ENCODE assay signal across 21 mouse cellular contexts in genomic region chr8:6789096-6789495, GRCm38 (mm10).
DNase-seq lines count a peak whose midpoint lies in the region; ATAC-seq and TF ChIP-seq lines count a peak whose summit lies in the region.
"Had no signal": no experiment of that assay in that cellular context is flagged by ENCODE, and none has a peak within 500 bp of the region (broad histone marks: within the 10 kb centered on the region; RNA-seq: fewer than 3 reads in every experiment).

No protein-coding gene starts in this region.

- TF ChIP-seq EP300 in lung, postnatal 0 days (IDR thresholded peaks at IDR 0.05) = no peak

- no peaks in the 10 kb centered on the region for H3K4me1 ChIP-seq in forebrain, postnatal 0 days (ENCODE audit: insufficient read depth)
- no peaks in the 10 kb centered on the region for H3K4me1 ChIP-seq in forebrain, embryonic 10.5 days
- H3K4me1 ChIP-seq in lung, postnatal 0 days (ENCODE audit: insufficient read depth, low read depth, low read length) = no peaks in the 10 kb centered on the region
- H3K4me1 ChIP-seq: heart, embryonic 13.5 days; limb, embryonic 15.5 days; liver, embryonic 15.5 days; neural tube, embryonic 13.5 days had no signal

- in situ Hi-C loops in Patski (cut with MboI; ENCODE audit: low pct_unique_long_range_greater_than_20kb) = loop anchor here (10.0 kb wide), 1 partner anchor 1866 kb away; no protein-coding TSS in a partner anchor

- no peak for DNase-seq in forebrain, postnatal 0 days
- DNase-seq in forebrain, embryonic 10.5 days (ENCODE audit: extremely low spot score, low spot score) = no peak
- DNase-seq in lung, postnatal 0 days (ENCODE audit: low spot score) = peak; percentile 39
- DNase-seq in lung, adult 18-20 months = no peak
- DNase-seq in Patski (ENCODE audit: low read depth, low spot score) = no peak
- peak; percentile 14 for DNase-seq in embryo, embryonic 10.5 days (ENCODE audit: low spot score)
- DNase-seq in gastrocnemius, postnatal 14 days = no peak
- DNase-seq: cerebellum, adult 8-10 months; heart, adult 11 months; heart, postnatal 36 days; kidney, adult 11 months; kidney, postnatal 10 days; lung, postnatal 4 days; right cerebral cortex, postnatal 14 days; thymus, adult 2 months had no signal

- POLR2A ChIA-PET in Patski (lab: Charles Lee) = no interaction called here

- CTCF ChIA-PET in Patski (lab: Charles Lee) = no interaction called here

- H3K9me3 ChIP-seq in forebrain, postnatal 0 days (ENCODE audit: low read length) = no peaks in the 10 kb centered on the region
- H3K9me3 ChIP-seq in forebrain, embryonic 10.5 days = no peaks in the 10 kb centered on the region
- no peaks in the 10 kb centered on the region for H3K9me3 ChIP-seq in lung, postnatal 0 days (ENCODE audit: low read length)
- H3K9me3 ChIP-seq: heart, embryonic 13.5 days; limb, embryonic 15.5 days; liver, embryonic 15.5 days; neural tube, embryonic 13.5 days had no signal

- no peak overlapping the region for H3K4me2 ChIP-seq in forebrain, postnatal 0 days (ENCODE audit: low read depth)
- H3K4me2 ChIP-seq in lung, postnatal 0 days (replicated peaks; ENCODE audit: low read depth, low read length) = no peak overlapping the region
- H3K4me2 ChIP-seq: heart, embryonic 13.5 days; hindbrain, embryonic 14.5 days; limb, embryonic 15.5 days; liver, embryonic 15.5 days; neural tube, embryonic 13.5 days had no signal

- H3K4me3 ChIP-seq in forebrain, postnatal 0 days (ENCODE audit: low read depth, low read length) = no peak overlapping the region
- H3K4me3 ChIP-seq in forebrain, embryonic 10.5 days = no peak overlapping the region
- no peak overlapping the region for H3K4me3 ChIP-seq in lung, postnatal 0 days (ENCODE audit: low read depth, low read length)
- H3K4me3 ChIP-seq: heart, embryonic 13.5 days; limb, embryonic 15.5 days; liver, embryonic 15.5 days; neural tube, embryonic 13.5 days had no signal

- peak; percentile 47 for TF ChIP-seq CTCF in forebrain, postnatal 0 days (IDR thresholded peaks at IDR 0.05; ENCODE audit: low read depth)
- TF ChIP-seq CTCF in lung, postnatal 0 days (IDR thresholded peaks at IDR 0.05) = peak; percentile 47
- peak; percentile 51 for TF ChIP-seq CTCF in Patski (IDR thresholded peaks at IDR 0.05)

- ATAC-seq in forebrain, postnatal 0 days = no peak
- no peak; the same call in 1 of the 2 replicates for ATAC-seq in lung, postnatal 0 days
- no peak for ATAC-seq in Patski
- ATAC-seq in CD4-positive, CD25-positive, alpha-beta regulatory T cell, adult 4 months = no peak

- H3K9ac ChIP-seq in forebrain, postnatal 0 days = no peak overlapping the region
- no peak overlapping the region for H3K9ac ChIP-seq in lung, postnatal 0 days (replicated peaks; ENCODE audit: low read depth)
- H3K9ac ChIP-seq: heart, embryonic 13.5 days; hindbrain, embryonic 14.5 days; limb, embryonic 15.5 days; liver, embryonic 15.5 days; neural tube, embryonic 13.5 days had no signal

- no peaks in the 10 kb centered on the region for H3K36me3 ChIP-seq in forebrain, postnatal 0 days (ENCODE audit: insufficient read depth)
- no peaks in the 10 kb centered on the region for H3K36me3 ChIP-seq in forebrain, embryonic 10.5 days (replicated peaks)
- H3K36me3 ChIP-seq in lung, postnatal 0 days (ENCODE audit: insufficient read depth, low read length) = no peaks in the 10 kb centered on the region
- H3K36me3 ChIP-seq: heart, embryonic 13.5 days; limb, embryonic 15.5 days; liver, embryonic 15.5 days; neural tube, embryonic 13.5 days had no signal

- no peaks in the 10 kb centered on the region for H3K27me3 ChIP-seq in forebrain, postnatal 0 days (ENCODE audit: insufficient read depth, low read length)
- H3K27me3 ChIP-seq in forebrain, embryonic 10.5 days (ENCODE audit: poor library complexity, severe bottlenecking) = no peaks in the 10 kb centered on the region
- no peaks in the 10 kb centered on the region for H3K27me3 ChIP-seq in lung, postnatal 0 days (replicated peaks; ENCODE audit: insufficient read depth, low read length)
- no peaks in the 10 kb centered on the region for H3K27me3 ChIP-seq in Patski
- H3K27me3 ChIP-seq: heart, embryonic 13.5 days; limb, embryonic 15.5 days; liver, embryonic 15.5 days; neural tube, embryonic 13.5 days had no signal

- 65% methylated on average over 1 of the region's 1 CpGs for WGBS in forebrain, postnatal 0 days
- WGBS in forebrain, embryonic 10.5 days = 77% methylated on average over 1 of the region's 1 CpGs
- WGBS in lung, postnatal 0 days = 36% methylated on average over 1 of the region's 1 CpGs

- intact Hi-C loops in gastrocnemius, postnatal 14 days (cut with DNase I; ENCODE audit: low total_unique reads) = no loop called here

- H3K27ac ChIP-seq in forebrain, postnatal 0 days (ENCODE audit: low read depth, low read length) = no peak overlapping the region
- no peak overlapping the region for H3K27ac ChIP-seq in forebrain, embryonic 10.5 days
- no peak overlapping the region for H3K27ac ChIP-seq in lung, postnatal 0 days (ENCODE audit: low read length)
- H3K27ac ChIP-seq: heart, embryonic 13.5 days; hindbrain, embryonic 14.5 days; limb, embryonic 15.5 days; liver, embryonic 15.5 days; neural tube, embryonic 13.5 days had no signal

Comparison
In these comparisons a context has a peak if more than half of its experiments do, and no peak if none do; other contexts are left out.
1. DNase-seq: peak in lung, postnatal 0 days (single experiment) and embryo, embryonic 10.5 days (single experiment); none in forebrain, postnatal 0 days (single experiment), forebrain, embryonic 10.5 days (single experiment), lung, adult 18-20 months (0 of 2), Patski (single experiment) and gastrocnemius, postnatal 14 days (single experiment).
2. Peak in every context shown above with its lines, with median percentiles within 50 percentile points of each other: CTCF ChIP-seq.